Mouse (Mus musculus): ENCODE data around the gene Vti1a.

GRCm38 (mm10) chr19:55295075-55295474 lies 21.0 kb upstream of the Vti1a start:
- TF ChIP-seq CTCF (IDR thresholded peaks at IDR 0.05; ENCODE audit: borderline replicate concordance, extremely low read depth, insufficient read depth, insufficient read length): no peak
- TF ChIP-seq POLR2A (IDR thresholded peaks at IDR 0.05; ENCODE audit: borderline replicate concordance, extremely low read depth, insufficient read depth, insufficient read length, poor library complexity, severe bottlenecking): no peak
